Mouse (Mus musculus): ENCODE results near the gene Ftl1. TPM values are rescaled to one million over a fixed set of nuclear protein-coding genes. Genes with fewer than 3 reads are reported as not detected.
"Not testable (repeated sequence)": the region's sequence is repeated elsewhere in the genome, so short reads cannot be mapped to it uniquely, and the experiment has no call there.

Ftl1 gene
- polyA plus RNA-seq (2017; shearing (Covaris generic)) = 1,000 to 10,000 TPM; 1,962 to 2,374 TPM

- peak; percentile 90 for ATAC-seq
Observed at GRCm38 (mm10) chr7:45459564-45460140, at the start of gene Ftl1. Gene Ftl1 (minus strand): TSS chr7:45459884.

- peak; percentile 8 for ATAC-seq
Observed at GRCm38 (mm10) chr7:45509181-45509882, 49.6 kb upstream of the Ftl1 start.

GRCm38 (mm10) chr7:45508561-45508960 is 48.9 kb upstream of the Ftl1 start:
- ATAC-seq = no peak

- ATAC-seq = no peak
Observed at GRCm38 (mm10) chr7:45507583-45507982, 47.9 kb upstream of the Ftl1 start.

GRCm38 (mm10) chr7:45498427-45498826 is 38.7 kb upstream of the Ftl1 start:
- ATAC-seq = no peak

- ATAC-seq = no peak
Observed at GRCm38 (mm10) chr7:45494548-45494947, 34.9 kb upstream of the Ftl1 start.

- ATAC-seq = no peak
Observed at GRCm38 (mm10) chr7:45492951-45493350, 33.3 kb upstream of the Ftl1 start.

- no peak for ATAC-seq
Observed at GRCm38 (mm10) chr7:45492225-45492844, 32.7 kb upstream of the Ftl1 start.

- ATAC-seq = no peak
Observed at GRCm38 (mm10) chr7:45491264-45491663, 31.6 kb upstream of the Ftl1 start.

- no peak for ATAC-seq
Observed at GRCm38 (mm10) chr7:45490822-45491221, 31.1 kb upstream of the Ftl1 start.

GRCm38 (mm10) chr7:45489578-45489977 is 29.9 kb upstream of the Ftl1 start:
- ATAC-seq = no peak

- ATAC-seq = peak; percentile 56
Observed at GRCm38 (mm10) chr7:45488293-45489204, 28.9 kb upstream of the Ftl1 start, which contains the start of gene Dhdh. Gene Dhdh (minus strand): TSS chr7:45488805.

GRCm38 (mm10) chr7:45487861-45488292 is 28.2 kb upstream of the Ftl1 start:
- no peak for ATAC-seq

- ATAC-seq = no peak
Observed at GRCm38 (mm10) chr7:45486761-45487415, 27.2 kb upstream of the Ftl1 start, which contains the start of gene Gm45808. Gene Gm45808 (minus strand): TSS chr7:45486811.

GRCm38 (mm10) chr7:45486158-45486557 is 26.5 kb upstream of the Ftl1 start:
- ATAC-seq = no peak

- not testable (repeated sequence) for ATAC-seq
Observed at GRCm38 (mm10) chr7:45484985-45485384, 25.3 kb upstream of the Ftl1 start.

GRCm38 (mm10) chr7:45482166-45482565 is 22.5 kb upstream of the Ftl1 start:
- no peak for ATAC-seq

- ATAC-seq = peak; percentile 80
Observed at GRCm38 (mm10) chr7:45481374-45481927, 21.8 kb upstream of the Ftl1 start, which contains the start of gene Tulp2. Gene Tulp2 (plus strand): TSS chr7:45481877.

GRCm38 (mm10) chr7:45480310-45480709 is 20.6 kb upstream of the Ftl1 start:
- ATAC-seq = not testable (repeated sequence)

GRCm38 (mm10) chr7:45478774-45479173 is 19.1 kb upstream of the Ftl1 start:
- ATAC-seq = no peak

- ATAC-seq = peak; percentile 81
Observed at GRCm38 (mm10) chr7:45477003-45477402, 17.3 kb upstream of the Ftl1 start.

- ATAC-seq = no peak
Observed at GRCm38 (mm10) chr7:45476453-45476852, 16.8 kb upstream of the Ftl1 start.

Data from CD4-positive, CD25-positive, alpha-beta regulatory T cell, adult 4 months (primary cell).